Mouse (Mus musculus) intestine, embryonic 16.5 days (tissue): ENCODE data around the gene Ntn1. TPM values are rescaled to one million over a fixed set of nuclear protein-coding genes. Genes with fewer than 3 reads are reported as not detected.

Source experiments
- ATAC-seq: fragments of 200-750 bp; cut with Nextera tagmentation; 2 replicates; pipeline ENCODE4 v1.8.0; 2017; ENCODE audit warnings: moderate TSS enrichment, moderate library complexity
- H3K27ac ChIP-seq: fragments of 300-500 bp; sonication (generic); 2 replicates; pipeline ENCODE4 v1.5.1; 2014; ENCODE audit warnings: mild to moderate bottlenecking, low read length
- H3K27me3 ChIP-seq: fragments of 300-500 bp; sonication (generic); replicated peaks from 2 replicates; pipeline ENCODE4 v1.6.1; 2014; ENCODE audit warnings: low read length, control low read depth, mixed read lengths; ENCODE audit not compliant: control insufficient read depth, insufficient read depth
- H3K36me3 ChIP-seq: fragments of 300-500 bp; sonication (generic); 2 replicates; pipeline ENCODE4 v1.6.1; 2014; ENCODE audit warnings: low read length, control low read depth; ENCODE audit not compliant: control insufficient read depth, insufficient read depth
- H3K4me1 ChIP-seq: fragments of 300-500 bp; sonication (generic); 2 replicates; pipeline ENCODE4 v1.6.1; 2014; ENCODE audit warnings: low read length, control low read depth, mixed read lengths; ENCODE audit not compliant: control insufficient read depth, insufficient read depth
- H3K4me2 ChIP-seq: fragments of 300-500 bp; sonication (generic); 2 replicates; pipeline ENCODE4 v1.6.1; 2014; ENCODE audit warnings: low read depth, low read length, control low read depth
- H3K4me3 ChIP-seq: fragments of 300-500 bp; sonication (generic); 2 replicates; pipeline ENCODE4 v1.5.1; 2014; ENCODE audit warnings: mild to moderate bottlenecking, low read length
- H3K9ac ChIP-seq: fragments of 300-500 bp; sonication (generic); 2 replicates; pipeline ENCODE4 v1.6.1; 2014; ENCODE audit warnings: low read depth, low read length
- H3K9me3 ChIP-seq: fragments of 300-500 bp; sonication (generic); 2 replicates; pipeline ENCODE4 v1.6.1; 2016; ENCODE audit warnings: low read length, control low read depth; ENCODE audit not compliant: control insufficient read depth
- WGBS: fragments of 180-500 bp; shearing (Covaris S2); extraction: QIAGEN DNeasy Blood & Tissue Kit; methylation state at CpG from one replicate; pipeline ENCODE4 v1.1.7; 2014; 5-methylcytosine and 5-hydroxymethylcytosine counted together
- polyA plus RNA-seq: library from polyadenylated mRNA; unstranded; fragments of >200 nt; fragmentation: Nextera tagmentation; extraction: Ambion mirVana; gene quantifications from 2 replicates; pipeline ENCODE4 v1.2.1, GENCODE M21; 2015

Ntn1 gene
- polyA plus RNA-seq = 5.6 and 6.2 TPM in 2 replicates

GRCm38 (mm10) chr11:68400727-68401219 is at the start of gene Ntn1:
Ntn1 (minus strand) TSS chr11:68400823.
- Histone ChIP-seq H3K27me3 (peaks cover 43% of the 10 kb centered on the region), H3K4me1 (peaks cover 10% of the 10 kb centered on the region; the same call in 1 of the 2 replicates), H3K4me3 (peak within 1 kb of the TSS; percentile 59), H3K9me3 (no peaks in the 10 kb centered on the region), H3K27ac (no peak within 1 kb of the TSS), H3K9ac (peak within 1 kb of the TSS; percentile 64), H3K36me3 (no peaks in the 10 kb centered on the region), H3K4me2 (peak within 1 kb of the TSS; percentile 99)
- no peak for ATAC-seq
- WGBS = 15% methylated on average over 11 of the region's 11 CpGs

GRCm38 (mm10) chr11:68448356-68448755 is 47.7 kb upstream of the Ntn1 start:
- Histone ChIP-seq H3K4me3 (no peak overlapping the region), H3K36me3 (no peaks in the 10 kb centered on the region), H3K4me1 (0 out of 2 replicates have a peak, but pooled peaks cover 5% of the 10 kb centered on the region), H3K27ac (no peak overlapping the region), H3K9ac (no peak overlapping the region), H3K4me2 (no peak overlapping the region), H3K9me3 (no peaks in the 10 kb centered on the region), H3K27me3 (no peaks in the 10 kb centered on the region)
- ATAC-seq = no peak
- WGBS = 81% methylated on average over 7 of the region's 7 CpGs

- ATAC-seq = no peak
- no peaks in the 10 kb centered on the region for H3K9me3 ChIP-seq
- 89% methylated on average over 2 of the region's 2 CpGs for WGBS
These were observed 46.6 kb upstream of the Ntn1 start for GRCm38 (mm10) chr11:68447242-68447641.

GRCm38 (mm10) chr11:68446547-68446946 is 45.9 kb upstream of the Ntn1 start:
- Histone ChIP-seq H3K27ac (no peak overlapping the region), H3K4me2 (no peak overlapping the region), H3K9ac (no peak overlapping the region), H3K4me1 (0 out of 2 replicates have a peak, but pooled peaks cover 5% of the 10 kb centered on the region), H3K4me3 (no peak overlapping the region), H3K36me3 (no peaks in the 10 kb centered on the region), H3K9me3 (no peaks in the 10 kb centered on the region), H3K27me3 (no peaks in the 10 kb centered on the region)
- WGBS = 91% methylated on average over 4 of the region's 4 CpGs
- ATAC-seq = no peak

More at GRCm38 (mm10) chr11:68447242-68447641, 46.6 kb upstream of the Ntn1 start:
- Histone ChIP-seq H3K9ac (no peak overlapping the region), H3K36me3 (no peaks in the 10 kb centered on the region), H3K27ac (no peak overlapping the region), H3K27me3 (no peaks in the 10 kb centered on the region), H3K4me2 (no peak overlapping the region), H3K4me1 (0 out of 2 replicates have a peak, but pooled peaks cover 5% of the 10 kb centered on the region), H3K4me3 (no peak overlapping the region)

GRCm38 (mm10) chr11:68445901-68446300 is 45.3 kb upstream of the Ntn1 start:
- Histone ChIP-seq H3K9ac (no peak overlapping the region), H3K27ac (no peak overlapping the region), H3K9me3 (no peaks in the 10 kb centered on the region), H3K4me1 (0 out of 2 replicates have a peak, but pooled peaks cover under 1% of the 10 kb centered on the region), H3K27me3 (no peaks in the 10 kb centered on the region), H3K36me3 (no peaks in the 10 kb centered on the region), H3K4me3 (no peak overlapping the region), H3K4me2 (no peak overlapping the region)
- 87% methylated on average over 4 of the region's 4 CpGs for WGBS
- no peak for ATAC-seq

- WGBS = 81% methylated on average over 12 of the region's 12 CpGs
- Histone ChIP-seq H3K4me3 (no peak overlapping the region), H3K9ac (no peak overlapping the region), H3K27ac (no peak overlapping the region), H3K27me3 (no peaks in the 10 kb centered on the region), H3K4me2 (no peak overlapping the region), H3K36me3 (no peaks in the 10 kb centered on the region), H3K4me1 (no peaks in the 10 kb centered on the region), H3K9me3 (no peaks in the 10 kb centered on the region)
- ATAC-seq = no peak
These were observed 42.5 kb upstream of the Ntn1 start for GRCm38 (mm10) chr11:68442983-68443638.

- 79% methylated on average over 8 of the region's 8 CpGs for WGBS
- Histone ChIP-seq H3K9ac (no peak overlapping the region), H3K27me3 (no peaks in the 10 kb centered on the region)
These were observed 41.7 kb upstream of the Ntn1 start for GRCm38 (mm10) chr11:68442346-68442745.

GRCm38 (mm10) chr11:68440965-68441364 is 40.3 kb upstream of the Ntn1 start:
- no peak for ATAC-seq
- H3K27ac ChIP-seq = no peak overlapping the region
- H3K4me2 ChIP-seq = no peak overlapping the region
- no peak overlapping the region for H3K4me3 ChIP-seq
- H3K9me3 ChIP-seq = no peaks in the 10 kb centered on the region
- H3K4me1 ChIP-seq = no peaks in the 10 kb centered on the region
- H3K36me3 ChIP-seq = no peaks in the 10 kb centered on the region
- H3K9ac ChIP-seq = no peak overlapping the region
- WGBS = 66% methylated on average over 5 of the region's 5 CpGs
- H3K27me3 ChIP-seq = no peaks in the 10 kb centered on the region

More at GRCm38 (mm10) chr11:68442346-68442745, 41.7 kb upstream of the Ntn1 start:
- Histone ChIP-seq H3K4me2 (no peak overlapping the region), H3K4me1 (no peaks in the 10 kb centered on the region), H3K9me3 (no peaks in the 10 kb centered on the region), H3K27ac (no peak overlapping the region), H3K36me3 (no peaks in the 10 kb centered on the region), H3K4me3 (no peak overlapping the region)
- ATAC-seq = no peak

- Histone ChIP-seq H3K9me3 (no peaks in the 10 kb centered on the region), H3K9ac (no peak overlapping the region), H3K4me3 (no peak overlapping the region), H3K27ac (no peak overlapping the region), H3K36me3 (no peaks in the 10 kb centered on the region), H3K4me2 (no peak overlapping the region), H3K27me3 (no peaks in the 10 kb centered on the region; the same call in 1 of the 2 replicates), H3K4me1 (no peaks in the 10 kb centered on the region)
- 75% methylated on average over 9 of the region's 9 CpGs for WGBS
- ATAC-seq = no peak
These were observed 39.5 kb upstream of the Ntn1 start for GRCm38 (mm10) chr11:68440100-68440499.
